Mouse (Mus musculus) embryonic facial prominence, embryonic 12.5 days (tissue): ENCODE measurements at regions not wholly inside any gene's neighbourhood (a gene's known extent, or its start where the extent isn't known, plus 50 kb on each side); places are given as distances from the start of the nearest gene placed in this dataset.

Experiments used
- ATAC-seq: fragments of 200-750 bp; cut with Nextera tagmentation; 2 replicates; pipeline ENCODE4 v1.8.0; 2017; ENCODE audit not compliant: insufficient number of reproducible peaks, insufficient read depth, low FRiP score, low TSS enrichment
- H3K27ac ChIP-seq: fragments of 300-500 bp; sonication (generic); 2 replicates; pipeline ENCODE4 v1.5.1; 2016; ENCODE audit warnings: mild to moderate bottlenecking
- H3K27me3 ChIP-seq: fragments of 300-500 bp; sonication (generic); 2 replicates; pipeline ENCODE4 v1.6.1; 2016; ENCODE audit warnings: mild to moderate bottlenecking, moderate library complexity
- H3K36me3 ChIP-seq: fragments of 300-500 bp; sonication (generic); 2 replicates; pipeline ENCODE4 v1.6.1; 2016; ENCODE audit warnings: mild to moderate bottlenecking
- H3K4me1 ChIP-seq: fragments of 300-500 bp; sonication (generic); 2 replicates; pipeline ENCODE4 v1.6.1; 2016
- H3K4me2 ChIP-seq: fragments of 300-500 bp; sonication (generic); replicated peaks from 2 replicates; pipeline ENCODE4 v1.6.1; 2016; ENCODE audit warnings: mild to moderate bottlenecking, moderate library complexity
- H3K4me3 ChIP-seq: fragments of 300-500 bp; sonication (generic); 2 replicates; pipeline ENCODE4 v1.5.1; 2016; ENCODE audit warnings: mild to moderate bottlenecking
- H3K9ac ChIP-seq: fragments of 300-500 bp; sonication (generic); 2 replicates; pipeline ENCODE4 v1.6.1; 2016; ENCODE audit warnings: mild to moderate bottlenecking, moderate library complexity
- H3K9me3 ChIP-seq: fragments of 300-500 bp; sonication (generic); 2 replicates; pipeline ENCODE4 v1.6.1; 2016; ENCODE audit warnings: mild to moderate bottlenecking, moderate library complexity
- WGBS: fragments of 180-500 bp; shearing (Covaris S2); methylation state at CpG from one replicate; pipeline ENCODE4 v1.1.7; 2016; 5-methylcytosine and 5-hydroxymethylcytosine counted together

DNA sequence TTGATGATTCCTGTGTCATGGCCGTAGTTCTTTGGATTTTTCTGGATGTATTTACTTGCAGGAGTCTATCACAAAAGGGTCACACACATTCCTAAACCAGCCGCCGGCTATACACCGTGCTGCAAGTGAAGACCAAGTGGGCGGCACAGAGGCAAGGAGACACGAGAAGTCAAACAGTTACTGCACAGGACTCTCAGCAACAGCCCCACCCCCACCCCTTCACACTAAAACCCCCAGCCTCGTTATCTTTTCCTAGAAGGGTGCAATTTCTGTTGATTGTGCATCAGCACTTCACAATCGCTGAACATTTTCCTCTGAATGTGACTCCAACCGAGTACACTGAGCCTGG is 126.9 kb upstream of the Klf14 start:
- no peak for ATAC-seq
- Histone ChIP-seq H3K27me3 (no peaks in the 10 kb centered on the region), H3K27ac (no peak overlapping the region), H3K4me3 (no peak overlapping the region), H3K4me2 (no peak overlapping the region), H3K9ac (no peak overlapping the region), H3K9me3 (no peaks in the 10 kb centered on the region), H3K36me3 (no peaks in the 10 kb centered on the region), H3K4me1 (peaks cover 10% of the 10 kb centered on the region; the same call in 1 of the 2 replicates)
- 71% methylated on average over 9 of the region's 9 CpGs for WGBS

GRCm38 (mm10) chr6:31086283-31086682 is 127.4 kb upstream of the Klf14 start:
- Histone ChIP-seq H3K9me3 (no peaks in the 10 kb centered on the region), H3K4me2 (no peak overlapping the region), H3K36me3 (no peaks in the 10 kb centered on the region), H3K4me3 (no peak overlapping the region), H3K27me3 (no peaks in the 10 kb centered on the region), H3K4me1 (peaks cover 10% of the 10 kb centered on the region; the same call in 1 of the 2 replicates), H3K27ac (no peak overlapping the region), H3K9ac (no peak overlapping the region)
- 85% methylated on average over 5 of the region's 5 CpGs for whole genome bisulfite sequencing
- ATAC-seq: no peak

GRCm38 (mm10) chr6:31086798-31087360 is 128.0 kb upstream of the Klf14 start:
- WGBS: 82% methylated on average over 7 of the region's 7 CpGs

GRCm38 (mm10) chr6:31087511-31087910 is 128.6 kb upstream of the Klf14 start:
- H3K27ac ChIP-seq: no peak overlapping the region

More at GRCm38 (mm10) chr6:31086798-31087360, 128.0 kb upstream of the Klf14 start:
- Histone ChIP-seq H3K27ac (no peak overlapping the region), H3K9me3 (no peaks in the 10 kb centered on the region), H3K4me3 (no peak overlapping the region), H3K36me3 (no peaks in the 10 kb centered on the region), H3K4me1 (peaks cover 10% of the 10 kb centered on the region; the same call in 1 of the 2 replicates), H3K4me2 (no peak overlapping the region), H3K27me3 (no peaks in the 10 kb centered on the region), H3K9ac (no peak overlapping the region)
- no peak for ATAC-seq

GRCm38 (mm10) chr6:31088147-31088972 is 129.5 kb upstream of the Klf14 start:
- no peaks in the 10 kb centered on the region for H3K9me3 ChIP-seq
- peak overlapping the region; percentile 14; the same call in 1 of the 2 replicates for H3K27ac ChIP-seq
- H3K9ac ChIP-seq: no peak overlapping the region

More at GRCm38 (mm10) chr6:31087511-31087910, 128.6 kb upstream of the Klf14 start:
- no peak for ATAC-seq
- Histone ChIP-seq H3K36me3 (no peaks in the 10 kb centered on the region), H3K4me1 (peaks cover 10% of the 10 kb centered on the region; the same call in 1 of the 2 replicates), H3K4me3 (no peak overlapping the region), H3K9me3 (no peaks in the 10 kb centered on the region), H3K4me2 (no peak overlapping the region), H3K27me3 (no peaks in the 10 kb centered on the region), H3K9ac (no peak overlapping the region)
- WGBS: 63% methylated on average over 4 of the region's 4 CpGs

GRCm38 (mm10) chr6:31088973-31089368 is 130.1 kb upstream of the Klf14 start:
- H3K27me3 ChIP-seq: no peaks in the 10 kb centered on the region
- no peaks in the 10 kb centered on the region for H3K9me3 ChIP-seq
- H3K9ac ChIP-seq: no peak overlapping the region
- ATAC-seq: no peak
- no peaks in the 10 kb centered on the region for H3K36me3 ChIP-seq
- H3K4me3 ChIP-seq: no peak overlapping the region
- peaks cover 10% of the 10 kb centered on the region; the same call in 1 of the 2 replicates for H3K4me1 ChIP-seq
- 48% methylated on average over 5 of the region's 5 CpGs for WGBS
- peak overlapping the region; percentile 33 for H3K4me2 ChIP-seq
- peak overlapping the region; percentile 14; the same call in 1 of the 2 replicates for H3K27ac ChIP-seq

More at GRCm38 (mm10) chr6:31088147-31088972, 129.5 kb upstream of the Klf14 start:
- Histone ChIP-seq H3K36me3 (no peaks in the 10 kb centered on the region), H3K4me3 (no peak overlapping the region), H3K4me2 (peak overlapping the region; percentile 33), H3K4me1 (peaks cover 10% of the 10 kb centered on the region; the same call in 1 of the 2 replicates), H3K27me3 (no peaks in the 10 kb centered on the region)
- WGBS: 46% methylated on average over 18 of the region's 18 CpGs
- ATAC-seq: no peak

- H3K27me3 ChIP-seq: no peaks in the 10 kb centered on the region
- H3K4me1 ChIP-seq: peaks cover 10% of the 10 kb centered on the region; the same call in 1 of the 2 replicates
- no peaks in the 10 kb centered on the region for H3K36me3 ChIP-seq
- no peak overlapping the region for H3K4me3 ChIP-seq
- 88% methylated on average over 6 of the region's 6 CpGs for WGBS
- ATAC-seq: no peak
- no peak overlapping the region for H3K9ac ChIP-seq
- no peaks in the 10 kb centered on the region for H3K9me3 ChIP-seq
- no peak overlapping the region for H3K27ac ChIP-seq
- no peak overlapping the region for H3K4me2 ChIP-seq
These were observed 131.4 kb upstream of the Klf14 start for GRCm38 (mm10) chr6:31090288-31090687.

DNA sequence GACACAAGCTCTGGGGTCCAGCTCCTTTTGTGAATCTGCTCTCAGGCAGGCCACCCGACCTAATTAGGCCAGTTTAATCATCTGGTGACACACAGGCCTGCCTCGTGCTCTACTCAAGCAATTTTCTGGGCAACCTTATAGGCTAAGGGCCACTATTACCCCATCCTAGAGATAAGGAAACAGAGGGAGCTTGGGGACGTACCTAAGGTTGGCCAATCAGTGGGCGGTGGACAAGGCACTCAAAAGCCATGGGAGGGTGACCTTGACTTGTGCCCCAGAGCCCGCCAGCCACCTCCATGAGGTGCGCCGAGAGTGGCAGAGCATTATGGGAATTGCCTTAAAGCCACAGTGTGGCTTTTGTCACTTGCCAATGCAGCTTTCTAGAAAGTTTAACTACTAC is 131.9 kb upstream of the Klf14 start:
- H3K9me3 ChIP-seq: no peaks in the 10 kb centered on the region
- H3K27me3 ChIP-seq: no peaks in the 10 kb centered on the region
- no peaks in the 10 kb centered on the region for H3K36me3 ChIP-seq
- no peak for ATAC-seq
- H3K4me2 ChIP-seq: no peak overlapping the region
- H3K4me3 ChIP-seq: no peak overlapping the region
- no peak overlapping the region for H3K9ac ChIP-seq
- peaks cover 10% of the 10 kb centered on the region; the same call in 1 of the 2 replicates for H3K4me1 ChIP-seq
- WGBS: 81% methylated on average over 7 of the region's 7 CpGs
- H3K27ac ChIP-seq: no peak overlapping the region

GRCm38 (mm10) chr6:31092324-31092723 is 133.4 kb upstream of the Klf14 start:
- H3K27me3 ChIP-seq: no peaks in the 10 kb centered on the region
- no peaks in the 10 kb centered on the region for H3K9me3 ChIP-seq
- H3K4me1 ChIP-seq: peaks cover 19% of the 10 kb centered on the region; the same call in 1 of the 2 replicates
- no peak overlapping the region for H3K4me3 ChIP-seq
- ATAC-seq: no peak
- H3K9ac ChIP-seq: no peak overlapping the region
- H3K27ac ChIP-seq: no peak overlapping the region
- H3K36me3 ChIP-seq: no peaks in the 10 kb centered on the region
- WGBS: 81% methylated on average over 6 of the region's 6 CpGs
- H3K4me2 ChIP-seq: no peak overlapping the region

DNA sequence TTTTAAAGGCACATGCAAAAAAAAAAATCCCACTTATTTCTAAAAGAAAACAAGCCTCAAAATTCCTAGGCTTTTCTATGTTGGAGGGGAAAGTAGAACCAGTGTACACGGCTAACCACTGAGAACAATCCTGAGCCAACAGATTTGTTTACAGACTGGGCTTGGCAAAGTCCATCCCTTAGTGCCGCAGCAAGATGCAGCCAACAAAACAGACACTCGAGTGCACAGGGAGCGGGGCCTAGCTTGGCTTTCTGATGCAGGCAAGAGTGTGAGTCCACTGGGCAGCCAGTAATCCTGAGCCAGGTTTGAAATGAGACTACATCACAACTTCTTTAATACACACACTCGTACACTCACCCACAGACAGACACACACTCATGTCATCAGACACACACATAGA is 133.9 kb upstream of the Klf14 start:
- Histone ChIP-seq H3K4me2 (no peak overlapping the region), H3K4me3 (no peak overlapping the region), H3K4me1 (peaks cover 19% of the 10 kb centered on the region; the same call in 1 of the 2 replicates), H3K27me3 (no peaks in the 10 kb centered on the region), H3K36me3 (no peaks in the 10 kb centered on the region), H3K9ac (no peak overlapping the region), H3K9me3 (no peaks in the 10 kb centered on the region), H3K27ac (no peak overlapping the region)
- ATAC-seq: no peak
- WGBS: 91% methylated on average over 5 of the region's 5 CpGs

DNA sequence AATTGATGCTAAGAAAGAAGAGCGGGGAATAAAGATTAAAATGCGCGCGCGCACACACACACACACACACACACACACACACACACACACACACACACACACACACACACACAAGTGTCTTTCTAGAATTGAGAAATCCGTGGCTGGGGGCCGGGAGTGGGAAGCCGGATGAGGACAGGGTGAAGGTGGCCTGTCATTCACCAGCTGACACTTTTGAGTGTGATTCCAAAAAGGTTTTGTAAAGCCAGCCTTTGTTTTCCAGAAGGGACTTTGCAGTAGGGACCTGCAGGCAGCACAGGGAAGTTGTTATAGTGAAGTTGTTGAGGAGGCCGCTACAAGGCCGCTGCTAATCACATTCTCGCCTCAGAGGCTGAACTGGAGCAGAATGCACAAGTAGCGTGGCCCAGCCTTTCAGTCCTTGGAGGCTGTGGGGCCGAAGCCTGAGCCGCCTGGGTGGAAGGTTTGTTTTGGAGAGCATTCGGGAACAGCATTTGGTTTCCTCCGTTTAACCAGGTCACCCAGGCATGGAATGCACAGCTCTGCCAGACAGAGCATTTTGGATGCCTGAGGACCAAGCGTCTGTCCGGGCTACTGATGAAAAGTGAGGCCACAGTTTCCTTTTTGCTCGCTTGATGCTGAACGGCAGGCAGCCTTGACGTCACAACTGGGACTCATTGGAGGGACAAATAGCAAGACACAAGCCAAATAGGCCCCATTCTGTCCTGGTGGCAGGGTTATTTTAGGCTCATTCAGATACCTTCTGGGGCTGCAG is 137.3 kb upstream of the Klf14 start:
- no peaks in the 10 kb centered on the region for H3K36me3 ChIP-seq
- H3K4me2 ChIP-seq: no peak overlapping the region
- no peak overlapping the region for H3K9ac ChIP-seq
- WGBS: 53% methylated on average over 21 of the region's 21 CpGs
- H3K4me3 ChIP-seq: no peak overlapping the region
- H3K27ac ChIP-seq: no peak overlapping the region
- H3K9me3 ChIP-seq: no peaks in the 10 kb centered on the region
- H3K27me3 ChIP-seq: no peaks in the 10 kb centered on the region
- peaks cover 10% of the 10 kb centered on the region; the same call in 1 of the 2 replicates for H3K4me1 ChIP-seq
- ATAC-seq: no peak
